Mouse (Mus musculus) midbrain, embryonic 12.5 days (tissue): ENCODE measurements around the gene Gm10647. TPM values are rescaled to one million over a fixed set of nuclear protein-coding genes. Genes with fewer than 3 reads are reported as not detected.

Experiments used
- polyA plus RNA-seq: library from polyadenylated mRNA; unstranded; fragments of >200 nt; fragmentation: Nextera tagmentation; extraction: Ambion mirVana; gene quantifications from 2 replicates; pipeline ENCODE4 v1.2.1, GENCODE M21; 2016

The Gm10647 gene
- polyA plus RNA-seq, 1 experiment from 2014 or later = 0.59 TPM

Other genes starting within 250 kb of the Gm10647 start
- 100 and 104 TPM in 2 replicates for gene Usp3, start 203.9 kb upstream of the Gm10647 start, polyA plus RNA-seq
- gene Car12, start 83.4 kb upstream of the Gm10647 start, polyA plus RNA-seq = 0.57 and 0.72 TPM in 2 replicates
- 19.5 and 19.8 TPM in 2 replicates for gene Aph1b, start 1.5 kb upstream of the Gm10647 start, polyA plus RNA-seq
- 1.3 and 3.0 TPM in 2 replicates for gene Aph1c, start 37.7 kb downstream of the Gm10647 start, polyA plus RNA-seq
- 34.8 and 37.2 TPM in 2 replicates for gene Rab8b, start 122.6 kb downstream of the Gm10647 start, polyA plus RNA-seq
- 493 and 550 TPM in 2 replicates for gene Rps27l, start 149.0 kb downstream of the Gm10647 start, polyA plus RNA-seq
- gene Lactb, start 178.4 kb downstream of the Gm10647 start, polyA plus RNA-seq = 9.7 and 12.0 TPM in 2 replicates